Mouse (Mus musculus): ENCODE results near the gene Idh1. TPM values are rescaled to one million over a fixed set of nuclear protein-coding genes. Genes with fewer than 3 reads are reported as not detected.
A peak's percentile ranks its signal among the peaks of the same experiment; 100 is the strongest.
"Not testable (repeated sequence)": the region's sequence is repeated elsewhere in the genome, so short reads cannot be mapped to it uniquely, and the experiment has no call there.

The Idh1 gene
- 201 and 210 TPM in 2 replicates for total RNA-seq (2014; rRNA removed)
- polyA plus RNA-seq (2015; fragmentation: Nextera tagmentation; extraction: Ambion mirVana) = 338 and 346 TPM in 2 replicates

GRCm38 (mm10) chr1:65186287-65187073, at the start of gene Idh1, which contains the start of gene Pikfyve:
Gene Idh1, minus strand, starts transcription at chr1:65186500.
Gene Pikfyve, plus strand, starts transcription at chr1:65186683.
- Histone ChIP-seq H3K36me3 (ENCODE audit: insufficient read depth, low read length) (no peaks in the 10 kb centered on the region), H3K4me3 (ENCODE audit: low read length) (peak within 1 kb of the TSS; percentile 93), H3K4me1 (ENCODE audit: insufficient read depth, low read length) (no peaks in the 10 kb centered on the region; the same call in 1 of the 2 replicates), H3K4me2 (ENCODE audit: low read depth, low read length) (peak within 1 kb of the TSS; percentile 94), H3K9me3 (ENCODE audit: low read length) (no peaks in the 10 kb centered on the region), H3K27me3 (ENCODE audit: insufficient read depth, low read length) (no peaks in the 10 kb centered on the region), H3K9ac (replicated peaks; ENCODE audit: low read length) (peak within 1 kb of the TSS; percentile 64), H3K27ac (peak within 1 kb of the TSS; percentile 83)
- ATAC-seq = peak; percentile 100
- peak; percentile 98 for DNase-seq (ENCODE audit: low spot score)
- peak; percentile 27; the same call in 1 of the 2 replicates for TF ChIP-seq CTCF (IDR thresholded peaks at IDR 0.05; ENCODE audit: low read depth)
- 0% methylated on average over 54 of the region's 71 CpGs for WGBS

GRCm38 (mm10) chr1:65230566-65230965, 44.3 kb upstream of the Idh1 start:
- Histone ChIP-seq H3K4me2 (ENCODE audit: low read depth, low read length) (no peak overlapping the region), H3K4me3 (ENCODE audit: low read length) (no peak overlapping the region), H3K27ac (no peak overlapping the region), H3K4me1 (ENCODE audit: insufficient read depth, low read length) (no peaks in the 10 kb centered on the region), H3K36me3 (ENCODE audit: insufficient read depth, low read length) (peaks cover 5% of the 10 kb centered on the region; the same call in 1 of the 2 replicates), H3K9me3 (ENCODE audit: low read length) (no peaks in the 10 kb centered on the region), H3K9ac (replicated peaks; ENCODE audit: low read length) (no peak overlapping the region), H3K27me3 (ENCODE audit: insufficient read depth, low read length) (no peaks in the 10 kb centered on the region)
- no peak for TF ChIP-seq CTCF (IDR thresholded peaks at IDR 0.05; ENCODE audit: low read depth)
- no peak for DNase-seq (ENCODE audit: low spot score)
- no peak for ATAC-seq
- 92% methylated on average over 1 of the region's 1 CpGs for WGBS

GRCm38 (mm10) chr1:65229768-65230167, 43.5 kb upstream of the Idh1 start:
- not testable (repeated sequence) for H3K36me3 ChIP-seq (ENCODE audit: insufficient read depth, low read length); H3K9me3 ChIP-seq (ENCODE audit: low read length); ATAC-seq; H3K4me1 ChIP-seq (ENCODE audit: insufficient read depth, low read length); H3K27ac ChIP-seq; H3K4me2 ChIP-seq (ENCODE audit: low read depth, low read length); H3K9ac ChIP-seq (replicated peaks; ENCODE audit: low read length); H3K27me3 ChIP-seq (ENCODE audit: insufficient read depth, low read length); DNase-seq (ENCODE audit: low spot score); H3K4me3 ChIP-seq (ENCODE audit: low read length)
- WGBS = 88% methylated on average over 3 of the region's 3 CpGs

GRCm38 (mm10) chr1:65227681-65228080, 41.4 kb upstream of the Idh1 start:
- WGBS = 95% methylated on average over 2 of the region's 2 CpGs
- TF ChIP-seq CTCF (IDR thresholded peaks at IDR 0.05; ENCODE audit: low read depth) = no peak
- H3K4me3 ChIP-seq (ENCODE audit: low read length) = no peak overlapping the region
- H3K4me2 ChIP-seq (ENCODE audit: low read depth, low read length) = no peak overlapping the region
- DNase-seq (ENCODE audit: low spot score) (no peak), ATAC-seq (no peak)
- no peak overlapping the region for H3K9ac ChIP-seq (replicated peaks; ENCODE audit: low read length)
- peaks cover 6% of the 10 kb centered on the region for H3K36me3 ChIP-seq (ENCODE audit: insufficient read depth, low read length)
- no peaks in the 10 kb centered on the region for H3K9me3 ChIP-seq (ENCODE audit: low read length)
- H3K27ac ChIP-seq = no peak overlapping the region
- H3K4me1 ChIP-seq (ENCODE audit: insufficient read depth, low read length) = no peaks in the 10 kb centered on the region
- no peaks in the 10 kb centered on the region for H3K27me3 ChIP-seq (ENCODE audit: insufficient read depth, low read length)

- Histone ChIP-seq H3K27me3 (ENCODE audit: insufficient read depth, low read length) (no peaks in the 10 kb centered on the region), H3K27ac (no peak overlapping the region), H3K9me3 (ENCODE audit: low read length) (no peaks in the 10 kb centered on the region), H3K4me1 (ENCODE audit: insufficient read depth, low read length) (no peaks in the 10 kb centered on the region), H3K36me3 (ENCODE audit: insufficient read depth, low read length) (peaks cover 10% of the 10 kb centered on the region), H3K9ac (replicated peaks; ENCODE audit: low read length) (no peak overlapping the region), H3K4me2 (ENCODE audit: low read depth, low read length) (no peak overlapping the region), H3K4me3 (ENCODE audit: low read length) (no peak overlapping the region)
- WGBS = 100% methylated on average over 2 of the region's 2 CpGs
- TF ChIP-seq CTCF (IDR thresholded peaks at IDR 0.05; ENCODE audit: low read depth) = no peak
- no peak for ATAC-seq
- DNase-seq (ENCODE audit: low spot score) = no peak
These were observed 37.4 kb upstream of the Idh1 start for GRCm38 (mm10) chr1:65223654-65224053.

- Histone ChIP-seq H3K36me3 (ENCODE audit: insufficient read depth, low read length) (peaks cover 4% of the 10 kb centered on the region), H3K9me3 (ENCODE audit: low read length) (no peaks in the 10 kb centered on the region), H3K4me1 (ENCODE audit: insufficient read depth, low read length) (no peaks in the 10 kb centered on the region), H3K27me3 (ENCODE audit: insufficient read depth, low read length) (no peaks in the 10 kb centered on the region), H3K4me3 (ENCODE audit: low read length) (no peak overlapping the region), H3K9ac (replicated peaks; ENCODE audit: low read length) (no peak overlapping the region), H3K27ac (no peak overlapping the region), H3K4me2 (ENCODE audit: low read depth, low read length) (no peak overlapping the region)
- ATAC-seq = no peak
- no peak for TF ChIP-seq CTCF (IDR thresholded peaks at IDR 0.05; ENCODE audit: low read depth)
- DNase-seq (ENCODE audit: low spot score) = no peak
- WGBS = 97% methylated on average over 1 of the region's 1 CpGs
These were observed 31.7 kb upstream of the Idh1 start for GRCm38 (mm10) chr1:65217972-65218371.

GRCm38 (mm10) chr1:65217567-65217966, 31.3 kb upstream of the Idh1 start:
- no peak for DNase-seq (ENCODE audit: low spot score)
- Histone ChIP-seq H3K4me3 (ENCODE audit: low read length) (no peak overlapping the region), H3K9me3 (ENCODE audit: low read length) (no peaks in the 10 kb centered on the region), H3K9ac (replicated peaks; ENCODE audit: low read length) (no peak overlapping the region), H3K36me3 (ENCODE audit: insufficient read depth, low read length) (peaks cover 4% of the 10 kb centered on the region), H3K27ac (no peak overlapping the region), H3K4me1 (ENCODE audit: insufficient read depth, low read length) (no peaks in the 10 kb centered on the region), H3K4me2 (ENCODE audit: low read depth, low read length) (no peak overlapping the region), H3K27me3 (ENCODE audit: insufficient read depth, low read length) (no peaks in the 10 kb centered on the region)
- 93% methylated on average over 2 of the region's 2 CpGs for WGBS
- no peak for ATAC-seq
- TF ChIP-seq CTCF (IDR thresholded peaks at IDR 0.05; ENCODE audit: low read depth) = no peak

All from hindbrain, postnatal 0 days (tissue).